Mouse (Mus musculus) lung, adult 2 months (tissue): ENCODE results near the gene Mcfd2. TPM values are rescaled to one million over a fixed set of nuclear protein-coding genes. Genes with fewer than 3 reads are reported as not detected.
A peak's percentile ranks its signal among the peaks of the same experiment; 100 is the strongest.

Experiments used
- DNase-seq: peaks from one replicate; pipeline ENCODE4 v3.0.0; 2022
- H3K4me1 ChIP-seq: fragments of 200-500 bp; 2 replicates; pipeline ENCODE4 v1.6.1; 2011; ENCODE audit warnings: low read length; ENCODE audit not compliant: control insufficient read depth, insufficient read depth
- H3K4me3 ChIP-seq: fragments of 200-500 bp; replicated peaks from 2 replicates; pipeline ENCODE3; 2011; ENCODE audit warnings: low read depth, mild to moderate bottlenecking, control low read depth, low read length; ENCODE audit errors: extremely low read depth
- CTCF ChIP-seq: fragments of 200-500 bp; IDR thresholded peaks from 2 replicates; pipeline ENCODE4 v1.5.1; 2011; ENCODE audit warnings: mild to moderate bottlenecking, low read length, control low read depth; ENCODE audit not compliant: insufficient read depth
- POLR2A ChIP-seq: fragments of 200-500 bp; IDR thresholded peaks from 2 replicates; pipeline ENCODE4 v1.6.1; 2011; ENCODE audit warnings: low read depth, mild to moderate bottlenecking, control low read depth, low read length, borderline replicate concordance; ENCODE audit errors: extremely low read depth
- WGBS: fragments of 180-500 bp; shearing (Covaris S2); methylation state at CpG from one replicate; pipeline ENCODE4 v1.1.7; 2018; 5-methylcytosine and 5-hydroxymethylcytosine counted together
- polyA plus RNA-seq: library from polyadenylated mRNA; depleted of rRNA; stranded (reverse); fragments of >200 nt; gene quantifications from 2 replicates; pipeline ENCODE4 v1.2.3, GENCODE M21; 2012; rRNA removed

Mcfd2 gene
- 71.7 and 87.8 TPM in 2 replicates for polyA plus RNA-seq

- no peak for TF ChIP-seq CTCF
- peak; percentile 72; the same call in 1 of the 2 replicates for TF ChIP-seq POLR2A
- Histone ChIP-seq H3K4me3 (peak within 1 kb of the TSS; percentile 83), H3K4me1 (peaks cover 14% of the 10 kb centered on the region)
- under 1% methylated on average over 41 of the region's 41 CpGs for WGBS
- peak; percentile 89 for DNase-seq
These were observed at the start of gene Mcfd2 for GRCm38 (mm10) chr17:87265792-87266186. Gene Mcfd2, minus strand, starts transcription at chr17:87265935.

GRCm38 (mm10) chr17:87315021-87315531 lies 49.3 kb upstream of the Mcfd2 start:
- Histone ChIP-seq H3K4me1 (peaks cover 12% of the 10 kb centered on the region; the same call in 1 of the 2 replicates), H3K4me3 (no peak overlapping the region)
- peak; percentile 92 for DNase-seq
- peak; percentile 86 for TF ChIP-seq CTCF
- no peak for TF ChIP-seq POLR2A
- WGBS: 9% methylated on average over 9 of the region's 9 CpGs

GRCm38 (mm10) chr17:87314530-87314946 lies 48.8 kb upstream of the Mcfd2 start:
- 56% methylated on average over 5 of the region's 5 CpGs for WGBS
- 0 out of 2 replicates have a peak, but pooled peaks have one; percentile 12 for TF ChIP-seq POLR2A
- TF ChIP-seq CTCF: no peak
- Histone ChIP-seq H3K4me1 (peaks cover 12% of the 10 kb centered on the region; the same call in 1 of the 2 replicates), H3K4me3 (no peak overlapping the region)
- DNase-seq: peak; percentile 52

- TF ChIP-seq POLR2A (no peak), CTCF (no peak)
- WGBS: 75% methylated on average over 8 of the region's 8 CpGs
- Histone ChIP-seq H3K4me1 (peaks cover 12% of the 10 kb centered on the region; the same call in 1 of the 2 replicates), H3K4me3 (no peak overlapping the region)
- DNase-seq: no peak
These were observed 48.4 kb upstream of the Mcfd2 start for GRCm38 (mm10) chr17:87314121-87314520.

GRCm38 (mm10) chr17:87312924-87313870 lies 47.5 kb upstream of the Mcfd2 start:
- TF ChIP-seq CTCF (no peak), POLR2A (no peak)
- Histone ChIP-seq H3K4me3 (no peak overlapping the region), H3K4me1 (peaks cover 12% of the 10 kb centered on the region; the same call in 1 of the 2 replicates)
- 36% methylated on average over 18 of the region's 18 CpGs for WGBS
- no peak for DNase-seq

- WGBS: 70% methylated on average over 12 of the region's 12 CpGs
These were observed 46.6 kb upstream of the Mcfd2 start for GRCm38 (mm10) chr17:87312351-87312750.

DNA sequence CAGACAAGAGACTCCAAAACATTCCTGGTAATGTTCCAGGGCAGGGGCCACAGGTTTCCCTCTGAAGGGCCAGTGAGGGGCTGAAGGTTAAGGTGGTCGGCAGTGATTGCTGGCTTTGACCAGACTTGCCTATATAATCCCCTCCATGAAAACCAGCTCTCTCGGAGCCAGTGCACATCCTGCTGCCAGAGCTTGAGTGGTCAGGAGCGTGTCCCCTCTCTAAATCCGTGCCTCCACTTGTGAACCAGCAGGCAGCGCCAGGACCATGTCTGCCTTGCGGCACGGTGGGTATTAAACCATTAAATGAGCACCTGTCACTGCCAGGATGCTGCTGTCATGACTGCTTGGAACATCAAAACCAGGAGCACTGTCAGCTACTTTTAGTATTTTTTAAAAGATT lies 44.8 kb upstream of the Mcfd2 start:
- Histone ChIP-seq H3K4me3 (no peak overlapping the region), H3K4me1 (peaks cover 15% of the 10 kb centered on the region)
- TF ChIP-seq POLR2A (no peak), CTCF (no peak)
- 87% methylated on average over 7 of the region's 7 CpGs for WGBS
- no peak for DNase-seq

More at GRCm38 (mm10) chr17:87312351-87312750, 46.6 kb upstream of the Mcfd2 start:
- peaks cover 12% of the 10 kb centered on the region; the same call in 1 of the 2 replicates for H3K4me1 ChIP-seq
- DNase-seq: no peak
- no peak overlapping the region for H3K4me3 ChIP-seq
- no peak for TF ChIP-seq CTCF
- TF ChIP-seq POLR2A: no peak

- H3K4me3 ChIP-seq: no peak overlapping the region
- WGBS: 68% methylated on average over 12 of the region's 12 CpGs
- TF ChIP-seq CTCF: no peak
- H3K4me1 ChIP-seq: peaks cover 14% of the 10 kb centered on the region
- DNase-seq: no peak
These were observed 43.5 kb upstream of the Mcfd2 start for GRCm38 (mm10) chr17:87309073-87309788.

- Histone ChIP-seq H3K4me3 (peak overlapping the region; percentile 52), H3K4me1 (peaks cover 20% of the 10 kb centered on the region)
- DNase-seq: peak; percentile 61
- WGBS: 56% methylated on average over 8 of the region's 8 CpGs
- TF ChIP-seq POLR2A (peak; percentile 34; the same call in 1 of the 2 replicates), CTCF (no peak)
These were observed 41.0 kb upstream of the Mcfd2 start for GRCm38 (mm10) chr17:87306746-87307145.
